Mouse (Mus musculus) gastrocnemius, postnatal 36 days (tissue): ENCODE data around the gene Ninj2. TPM values are rescaled to one million over a fixed set of nuclear protein-coding genes. Genes with fewer than 3 reads are reported as not detected.

Experiments used
- DNase-seq, 2 experiments: peaks; one replicate each; pipeline ENCODE4 v3.0.0; 2022
- intact Hi-C: fragments of 180-260 bp; cut with DNase I; formaldehyde crosslinking; loops from one replicate; pipeline ENCODE4 v1.15.1; 2025
- total RNA-seq, 2 experiments: library from RNA; stranded (reverse); gene quantifications; 2 replicates each; pipeline ENCODE4 v1.2.3; 2021

Gene Ninj2
- total RNA-seq, 2 experiments from 2014 or later: not detected

DNA sequence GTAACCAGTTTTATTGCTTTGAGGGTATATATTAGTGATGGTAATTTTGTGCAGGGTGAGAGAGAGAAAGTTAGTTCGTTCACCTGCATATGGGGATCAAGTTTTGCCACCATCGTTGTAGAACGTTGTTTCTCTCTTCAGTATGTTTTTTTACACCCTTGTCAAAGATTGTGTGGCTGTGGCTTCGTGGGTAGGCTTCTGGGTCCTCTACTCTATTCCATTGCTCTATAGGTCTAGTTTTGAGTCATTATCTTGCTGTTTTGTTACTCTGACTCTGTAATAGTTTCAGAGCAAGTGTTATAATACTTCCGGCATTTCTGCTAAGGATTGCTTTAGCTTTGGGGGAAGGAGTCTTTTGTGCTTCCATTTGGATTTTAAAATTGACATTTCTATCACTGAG lies 26.7 kb downstream of the Ninj2 start:
- DNase-seq: no peak

DNA sequence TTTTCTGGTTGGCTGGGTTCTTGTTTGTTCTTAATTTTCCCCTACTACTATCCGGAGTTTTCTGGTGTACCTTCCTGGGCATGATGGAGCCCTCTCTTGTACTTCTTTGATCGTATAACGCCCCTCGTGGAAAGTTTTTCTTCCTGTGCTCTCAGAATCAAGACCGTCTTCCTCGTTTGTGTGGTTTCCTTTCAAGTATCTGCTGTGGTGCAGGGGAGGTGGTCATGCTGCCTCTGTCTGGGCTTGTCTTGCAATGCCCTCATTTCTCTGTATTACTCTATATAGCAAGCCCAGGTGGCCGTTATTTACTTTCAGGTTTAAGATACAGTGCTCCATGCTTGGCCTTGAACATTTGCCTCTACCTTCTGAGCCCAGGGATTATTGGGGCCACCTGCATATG lies 31.5 kb downstream of the Ninj2 start:
- no peak for DNase-seq
- intact Hi-C loops: no loop called here

More for the DNA sequence above, 26.7 kb downstream of the Ninj2 start:
- intact Hi-C loops: loop anchor here (5.0 kb wide), 1 partner anchor 57 kb away; no protein-coding TSS in a partner anchor

DNA sequence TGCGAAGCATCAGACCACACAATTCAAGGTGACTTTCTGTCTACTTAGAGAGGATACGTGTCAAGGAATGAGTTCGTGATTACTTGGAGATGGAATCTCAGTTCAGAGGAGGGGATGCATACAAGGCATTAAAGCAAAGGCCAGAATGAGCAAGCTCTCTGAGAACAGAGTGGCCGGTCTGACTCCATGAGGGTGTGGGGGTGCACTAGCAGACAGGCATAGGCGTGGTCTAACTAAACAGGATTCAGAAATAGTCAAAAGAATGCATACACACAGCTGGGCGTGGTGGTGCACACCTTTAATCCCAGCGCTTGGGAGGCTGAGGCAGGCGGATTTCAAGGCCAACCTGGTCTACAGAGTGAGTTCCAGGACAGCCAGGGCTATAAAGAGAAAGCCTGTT lies 33.3 kb downstream of the Ninj2 start:
- no peak for DNase-seq

DNA sequence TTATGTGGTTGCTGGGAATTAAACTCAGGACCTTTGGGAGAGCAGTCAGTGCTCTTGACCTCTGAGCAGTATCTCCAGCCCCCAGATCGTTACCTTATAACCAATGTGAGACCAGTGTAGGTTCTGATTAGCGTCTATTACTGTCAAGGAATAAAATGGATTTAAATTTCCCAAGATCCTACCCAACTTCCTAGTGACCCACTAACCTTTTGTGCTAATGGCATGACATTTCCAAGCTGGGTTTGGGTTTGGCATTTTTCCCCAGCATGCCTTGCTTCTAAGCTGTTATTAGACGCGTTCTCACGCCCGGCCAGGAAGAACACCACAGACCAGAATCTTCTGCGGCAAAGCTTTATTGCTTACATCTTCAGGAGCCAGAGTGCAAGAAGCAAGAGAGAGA lies 34.2 kb downstream of the Ninj2 start:
- DNase-seq: no peak
- intact Hi-C loops: no loop called here

More for the DNA sequence above, 33.3 kb downstream of the Ninj2 start:
- intact Hi-C loops: no loop called here

DNA sequence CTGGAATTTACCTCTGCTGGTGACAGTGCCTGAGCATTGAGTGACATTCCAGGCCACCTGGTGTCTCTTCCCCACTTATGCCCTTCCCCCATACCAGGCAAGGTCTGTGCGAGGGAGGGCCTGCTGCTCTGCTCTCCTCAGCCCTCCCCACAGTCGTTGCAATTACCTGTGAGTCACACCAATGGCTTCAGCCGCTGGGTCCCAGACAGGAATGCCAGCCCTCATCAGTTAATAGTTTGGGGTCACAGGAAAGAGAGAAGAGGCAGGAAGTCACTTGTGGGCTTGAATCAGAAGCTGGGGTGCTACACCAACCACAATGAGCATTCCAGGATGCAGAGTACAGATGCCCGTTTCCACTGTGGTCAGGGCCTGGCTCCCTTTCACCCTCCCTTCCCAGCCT lies 41.6 kb downstream of the Ninj2 start:
- intact Hi-C loops: no loop called here
- DNase-seq: no peak

DNA sequence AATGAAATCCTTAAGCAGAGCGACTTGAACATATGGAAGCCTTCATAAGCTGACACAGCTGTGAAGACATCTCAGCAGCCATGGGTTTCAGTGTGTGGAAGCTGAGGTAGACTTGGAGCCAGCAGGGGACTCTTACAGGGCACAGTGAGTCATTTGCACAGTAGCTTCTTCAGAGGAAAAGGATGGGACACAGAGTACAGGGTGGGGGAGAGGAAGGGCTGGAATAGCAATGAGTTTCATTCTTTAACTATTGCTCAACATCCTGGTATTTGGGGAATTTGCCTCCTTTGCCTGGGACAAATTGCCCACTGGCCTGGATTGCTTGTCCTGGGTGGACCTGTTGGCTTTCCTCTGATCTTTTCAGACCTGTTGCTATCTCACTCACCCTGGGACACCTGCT lies 52.3 kb downstream of the Ninj2 start:
- DNase-seq: peak in 1 of 2 experiments; percentile 33
- intact Hi-C loops: no loop called here

DNA sequence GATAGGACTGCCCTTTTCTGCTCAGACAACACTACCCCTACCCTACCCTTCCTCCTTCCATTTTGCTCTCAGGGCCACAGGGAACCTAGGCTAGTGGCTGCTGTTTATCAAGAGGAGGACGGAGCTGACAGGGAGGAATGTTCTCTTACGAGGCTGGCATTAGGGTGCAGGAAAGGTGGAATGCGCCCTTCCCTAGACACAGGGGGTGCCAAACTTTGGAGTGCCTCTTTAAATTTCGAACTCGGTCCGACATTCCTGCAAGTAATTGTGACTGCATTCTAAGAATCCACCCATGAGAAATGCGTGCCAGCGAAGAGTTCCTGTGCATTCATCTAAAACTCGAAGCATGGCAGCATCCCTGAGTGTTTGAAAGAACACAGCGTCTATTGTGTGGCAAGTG lies 53.5 kb downstream of the Ninj2 start:
- no peak for DNase-seq

DNA sequence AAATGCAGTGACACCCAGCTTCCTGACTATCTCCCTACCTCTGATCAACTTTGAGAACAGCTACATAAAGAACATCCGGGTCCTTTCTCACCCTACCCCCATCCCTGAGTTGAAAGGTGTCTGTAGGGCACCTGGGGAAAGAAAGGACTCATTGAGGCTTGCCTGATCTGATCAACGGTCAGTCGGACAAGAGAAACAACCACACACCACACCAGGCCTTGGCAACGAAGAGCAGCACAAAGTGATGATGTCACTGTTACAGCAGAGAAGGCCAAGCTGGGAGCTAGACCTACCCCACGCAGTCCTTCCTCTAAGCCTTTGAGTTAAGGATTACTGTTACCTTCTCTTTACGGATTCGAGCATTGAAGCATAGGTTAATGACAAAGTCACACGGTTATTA lies 54.3 kb downstream of the Ninj2 start:
- intact Hi-C loops: no loop called here
- DNase-seq: no peak

More for the DNA sequence above, 53.5 kb downstream of the Ninj2 start:
- intact Hi-C loops: no loop called here

DNA sequence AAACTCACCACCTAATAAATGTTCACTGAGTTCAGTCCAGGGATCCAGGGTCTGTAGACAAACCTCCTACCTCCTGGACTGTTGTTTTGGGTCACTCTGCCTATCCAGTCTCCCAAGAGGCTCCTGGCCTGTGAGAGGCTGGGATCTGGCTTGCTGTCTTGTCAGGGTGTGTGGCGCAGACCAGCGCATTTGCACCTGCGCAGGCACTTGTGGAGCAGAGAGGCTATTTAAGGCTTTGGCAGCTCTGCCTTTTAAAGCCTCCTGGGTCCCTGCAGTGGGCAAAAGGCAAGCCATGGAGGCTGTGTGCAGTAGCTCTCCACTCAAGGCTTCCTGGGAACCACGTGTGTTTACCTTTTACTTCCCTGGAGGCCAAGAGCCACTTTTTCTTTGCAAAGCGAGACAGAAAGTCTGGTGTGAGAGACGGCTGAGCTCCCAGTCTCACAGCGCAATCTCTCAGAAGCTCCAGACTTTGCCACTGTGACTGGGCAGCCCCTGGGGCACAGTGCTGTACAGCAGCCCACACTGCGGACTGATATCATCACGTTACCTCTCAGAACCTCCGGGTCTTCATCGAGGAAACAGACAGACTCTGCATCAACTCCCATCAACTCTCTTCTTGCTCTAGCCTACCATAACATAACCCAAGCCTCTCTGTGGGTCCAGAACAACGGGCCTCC lies 55.7 kb downstream of the Ninj2 start:
- DNase-seq: no peak
- intact Hi-C loops: no loop called here

DNA sequence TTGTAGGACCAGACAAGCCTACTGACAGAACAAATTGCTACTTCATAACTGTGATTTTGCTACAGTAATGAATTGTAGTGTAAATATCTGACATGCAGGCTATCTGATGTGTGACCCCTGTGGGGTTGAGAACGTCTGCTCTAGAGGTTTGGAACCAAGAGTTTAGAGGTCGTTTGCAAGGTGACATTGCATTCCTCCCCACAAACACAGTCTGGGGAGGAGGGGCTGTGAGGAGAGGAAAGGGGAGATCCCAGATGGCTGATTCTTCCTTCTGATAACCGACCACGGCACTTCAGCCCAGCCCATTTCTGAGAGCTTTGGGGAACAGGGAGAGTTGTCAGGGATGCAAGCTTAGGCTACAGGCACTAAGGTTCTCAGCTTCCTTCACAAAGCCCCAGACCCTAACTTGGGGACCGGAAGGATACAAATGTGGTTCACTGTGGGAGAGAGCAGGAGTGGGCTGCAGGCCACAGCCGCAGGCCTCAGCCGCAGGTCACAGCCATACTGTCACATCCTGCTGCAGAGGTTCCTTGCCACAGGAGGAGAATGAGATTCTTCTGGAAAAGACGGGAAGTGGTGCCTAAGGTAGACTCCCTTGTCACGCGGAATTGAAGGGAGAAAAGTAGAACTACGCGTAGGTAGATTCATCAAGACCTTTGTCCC lies 56.4 kb downstream of the Ninj2 start:
- no peak for DNase-seq
- intact Hi-C loops: no loop called here

DNA sequence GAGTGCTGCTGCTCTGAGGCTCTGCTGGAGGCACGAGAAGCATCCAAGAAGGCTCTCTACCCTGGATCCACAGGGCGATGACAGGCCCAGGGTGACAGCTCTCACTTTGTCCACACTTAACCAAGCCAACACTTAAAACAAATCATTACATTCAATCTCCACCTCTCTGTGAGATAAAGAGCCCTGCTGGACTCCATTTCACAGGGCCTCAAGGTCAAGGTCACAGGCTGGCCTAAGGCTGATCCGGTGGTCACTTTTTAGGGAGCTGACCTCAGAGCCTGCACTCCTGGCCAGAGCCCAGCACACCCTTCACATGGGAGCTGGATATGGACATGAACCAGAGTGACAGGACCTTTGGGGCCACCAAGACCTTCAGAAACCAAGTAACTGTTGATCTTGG lies 57.1 kb downstream of the Ninj2 start:
- intact Hi-C loops: no loop called here
- no peak for DNase-seq

DNA sequence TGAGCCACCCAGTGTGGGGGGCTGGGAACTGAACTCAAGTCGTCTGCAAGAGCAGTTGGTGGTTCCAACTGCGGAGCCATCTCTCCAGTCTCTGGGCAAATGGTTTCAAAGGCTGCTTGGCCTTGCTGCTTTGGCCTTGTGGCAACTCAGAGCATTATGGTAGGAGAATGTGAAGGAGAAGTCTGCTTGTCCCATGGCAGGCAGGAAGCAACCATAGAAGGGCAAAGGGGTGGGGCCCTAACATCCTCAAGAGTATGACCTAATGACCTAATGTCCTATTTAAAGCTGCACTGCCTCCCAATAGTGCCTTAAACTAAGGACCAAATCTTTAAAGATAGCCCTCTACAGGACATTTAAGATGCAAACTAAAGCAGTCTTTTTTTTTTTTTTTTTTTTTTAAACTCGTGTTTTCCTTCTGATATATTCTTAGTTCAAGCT lies 58.5 kb downstream of the Ninj2 start:
- DNase-seq: no peak
- intact Hi-C loops: no loop called here

DNA sequence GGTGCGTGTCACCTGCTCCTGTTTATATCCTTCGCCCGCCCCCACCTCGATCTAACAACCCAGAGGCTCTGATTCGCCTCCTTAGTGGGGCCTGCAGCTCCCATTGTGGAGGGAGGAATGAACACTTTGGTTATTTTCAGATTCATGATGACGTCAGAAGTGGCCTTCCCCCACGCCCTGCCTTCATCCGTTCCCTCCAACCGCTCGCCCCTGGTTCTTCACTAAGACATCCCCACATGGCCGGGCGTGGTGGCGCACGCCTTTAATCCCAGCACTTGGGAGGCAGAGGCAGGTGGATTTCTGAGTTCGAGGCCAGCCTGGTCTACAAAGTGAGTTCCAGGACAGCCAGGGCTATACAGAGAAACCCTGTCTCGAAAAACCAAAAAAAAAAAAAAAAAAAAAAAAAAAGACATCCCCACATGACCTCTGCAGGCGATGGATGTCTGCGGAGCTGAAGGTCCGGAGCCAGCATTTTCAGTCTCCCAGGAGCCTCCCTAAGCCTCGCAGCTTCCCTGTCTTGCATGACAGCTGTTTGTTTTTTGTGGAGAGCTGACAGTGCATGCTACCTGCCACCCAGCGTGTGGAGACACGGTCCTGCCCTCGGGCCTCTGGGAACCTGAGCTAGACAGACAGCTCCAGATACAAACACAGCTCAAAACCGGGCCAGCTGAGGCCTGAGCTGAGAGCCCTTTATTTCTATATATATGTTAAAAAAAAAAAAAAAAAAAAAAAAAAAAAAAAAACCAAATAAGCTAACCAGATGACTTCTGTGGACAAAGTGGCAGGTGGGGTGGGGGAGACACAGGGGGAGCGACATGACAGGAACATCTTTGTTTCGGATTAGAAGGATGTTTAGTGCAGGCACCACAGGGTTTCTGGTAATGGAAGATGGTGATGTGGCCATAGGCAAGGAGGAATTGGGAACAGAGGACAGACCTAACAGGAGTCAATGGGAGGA lies 59.9 kb downstream of the Ninj2 start:
- intact Hi-C loops: no loop called here
- no peak for DNase-seq

DNA sequence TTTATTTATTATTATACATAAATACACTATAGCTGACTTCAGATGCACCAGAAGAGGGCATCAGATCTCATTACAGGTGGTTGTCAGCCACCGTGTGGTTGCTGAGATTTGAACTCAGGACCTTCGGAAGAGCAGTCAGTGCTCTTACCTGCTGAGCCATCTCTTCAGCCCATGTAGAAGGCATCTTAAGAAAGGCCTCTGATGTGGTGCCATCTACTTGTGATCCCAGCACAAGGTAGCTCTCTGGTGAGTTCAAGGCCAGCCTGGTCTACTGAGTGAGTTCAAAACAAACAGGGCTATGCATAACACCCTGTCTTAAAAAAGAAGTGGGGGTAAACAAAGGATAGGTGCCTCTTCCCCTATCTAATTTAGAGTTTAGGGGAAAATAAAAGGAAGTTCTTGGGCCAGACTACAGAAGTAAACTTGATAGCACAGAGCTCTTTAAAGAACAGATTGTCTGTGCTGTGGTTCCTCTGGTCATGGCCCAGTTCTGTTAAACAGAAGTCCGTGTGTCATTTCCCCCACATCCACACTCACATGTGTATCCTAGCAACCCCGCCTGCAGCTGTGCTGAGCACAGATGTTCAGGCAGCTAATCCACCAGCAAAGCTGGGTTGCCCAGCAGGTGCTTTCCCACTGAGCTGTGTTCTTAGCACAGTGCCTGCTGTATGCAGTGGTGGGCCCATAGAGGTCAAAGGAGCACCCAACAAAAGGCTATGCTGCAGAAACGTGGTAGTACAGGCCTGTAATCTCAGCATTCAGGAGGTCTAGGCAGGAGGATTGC lies 61.6 kb downstream of the Ninj2 start:
- no peak for DNase-seq
- intact Hi-C loops: no loop called here

DNA sequence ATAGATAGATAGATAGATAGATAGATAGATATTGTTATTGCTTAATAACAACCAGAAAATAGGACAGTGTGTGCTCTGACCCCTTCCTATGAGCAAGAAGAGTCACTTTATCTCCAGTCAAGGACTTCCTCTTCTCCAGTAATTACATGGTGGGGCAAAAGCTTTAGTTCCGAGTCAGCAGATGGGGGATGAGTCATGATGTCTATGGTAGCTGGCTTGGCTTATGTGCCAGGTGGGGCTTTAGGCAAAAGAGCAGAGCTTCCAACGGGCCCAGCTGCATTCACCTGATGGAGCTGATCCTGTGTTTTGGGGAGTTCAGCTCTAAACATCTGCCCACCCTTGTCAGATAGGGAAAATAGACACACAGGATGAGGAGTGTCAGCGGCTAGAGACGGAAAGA lies 62.4 kb downstream of the Ninj2 start:
- intact Hi-C loops: no loop called here
- DNase-seq: no peak

DNA sequence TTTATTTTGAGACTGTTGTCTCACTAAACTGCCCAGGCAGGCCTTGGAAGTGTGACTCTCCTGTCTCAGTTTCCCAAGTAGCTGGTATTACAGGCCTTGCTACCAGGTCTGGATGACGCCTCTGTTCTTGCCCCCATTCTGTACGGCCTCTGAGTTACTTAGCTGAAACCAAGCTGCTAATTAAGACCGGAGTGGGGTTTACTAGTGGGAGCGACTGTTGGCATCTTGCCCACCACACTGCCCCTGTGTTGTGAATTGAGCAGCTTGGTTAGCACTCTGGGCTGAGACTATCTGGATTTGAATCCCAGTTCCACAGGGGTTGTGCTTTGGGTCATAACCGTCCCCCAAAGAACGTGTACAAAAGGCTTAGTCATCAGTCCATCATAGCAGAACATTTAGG lies 64.3 kb downstream of the Ninj2 start:
- intact Hi-C loops: no loop called here
- DNase-seq: no peak

DNA sequence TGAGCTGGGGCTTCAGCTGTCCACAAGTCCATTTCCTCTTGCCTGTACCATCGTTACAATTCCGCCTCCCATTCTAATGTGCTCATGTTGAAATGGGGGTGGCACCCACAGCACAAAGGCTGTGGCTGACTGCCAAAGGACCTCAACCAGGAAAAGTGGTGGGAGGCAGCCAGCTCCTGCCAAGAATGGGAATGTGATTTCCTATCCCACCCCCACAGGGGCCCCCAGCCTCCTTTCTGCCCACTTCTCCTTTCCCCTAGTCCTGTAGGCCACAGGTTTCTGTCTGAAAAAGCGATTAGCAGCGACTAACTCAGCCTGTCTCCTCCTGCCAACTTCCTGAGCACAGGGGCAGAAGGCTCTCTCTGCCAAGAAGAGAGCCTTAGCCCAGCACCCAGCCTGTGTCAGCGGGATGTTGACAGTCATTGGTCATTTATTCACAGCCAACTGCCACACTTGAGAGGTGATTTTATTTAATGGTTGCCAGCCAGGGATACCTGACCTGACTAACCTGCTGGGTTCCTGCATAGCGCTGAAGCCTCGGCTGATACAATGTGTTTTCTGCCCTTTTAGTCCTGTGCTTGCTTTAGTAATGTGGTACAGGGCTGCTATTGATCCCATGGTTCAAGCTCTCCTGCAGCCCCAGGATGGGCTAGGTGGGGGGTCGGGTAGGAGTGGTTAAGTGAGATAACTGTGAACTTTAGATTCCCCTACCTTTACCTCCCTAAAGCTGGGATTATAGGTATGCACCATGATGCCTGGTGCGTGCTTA lies 66.2 kb downstream of the Ninj2 start:
- intact Hi-C loops: no loop called here
- no peak for DNase-seq

DNA sequence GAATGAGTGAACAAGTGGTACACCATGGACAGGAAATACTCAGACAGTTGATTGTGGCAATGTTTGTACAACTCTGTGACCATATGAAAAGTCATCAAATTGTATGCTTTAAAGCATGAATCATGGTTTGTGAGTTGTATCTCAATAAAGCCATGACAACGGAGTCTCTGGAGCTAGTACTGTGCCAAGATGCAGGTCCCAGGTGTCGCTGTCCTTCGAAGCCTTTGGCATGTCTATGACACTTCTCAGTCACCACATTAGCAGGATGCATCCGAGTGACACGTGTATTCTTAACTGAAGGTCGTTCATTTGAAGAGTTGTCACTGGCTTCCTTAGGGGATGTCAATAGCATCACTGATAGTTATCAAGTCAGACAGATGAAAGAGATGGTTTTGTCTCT lies 69.8 kb downstream of the Ninj2 start:
- intact Hi-C loops: no loop called here
- no peak for DNase-seq

DNA sequence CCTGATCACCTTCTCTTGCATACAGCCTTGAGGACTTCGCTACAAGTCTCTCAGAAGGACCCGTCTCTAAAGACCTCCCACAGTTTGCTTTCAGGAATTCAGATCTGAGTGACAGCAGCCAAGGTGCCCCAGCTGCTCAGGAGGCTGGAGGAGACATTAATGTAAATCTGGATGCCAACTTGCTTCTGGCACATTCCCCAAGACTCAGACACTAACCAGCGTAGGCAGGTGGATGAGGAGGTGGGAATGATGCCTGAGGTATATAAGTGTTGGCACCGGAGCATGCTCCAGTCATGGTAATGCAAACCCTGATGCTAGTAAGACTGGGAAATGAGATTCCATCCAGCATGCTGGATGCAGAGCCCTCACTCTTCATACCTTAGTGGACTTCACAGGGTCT lies 71.6 kb downstream of the Ninj2 start:
- no peak for DNase-seq

DNA sequence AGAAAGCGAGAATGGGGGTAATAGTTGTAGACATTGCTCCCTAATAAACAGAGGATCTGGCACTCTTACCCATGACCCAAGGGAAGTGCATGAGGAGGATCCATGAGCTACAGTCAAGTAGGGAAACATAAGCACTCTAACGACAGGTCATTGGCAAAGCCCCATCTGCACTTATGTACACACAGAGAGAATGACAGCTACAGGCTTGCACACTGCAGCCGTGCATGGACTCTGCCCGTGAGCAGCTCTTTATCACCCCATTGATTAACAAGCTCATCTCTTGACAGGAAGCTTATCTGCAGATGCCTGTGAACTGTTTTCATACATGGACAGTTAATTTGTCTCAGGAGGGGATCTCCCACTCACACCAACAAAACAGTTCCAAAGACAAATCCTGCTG lies 74.4 kb downstream of the Ninj2 start:
- intact Hi-C loops: no loop called here
- no peak for DNase-seq

More for the DNA sequence above, 71.6 kb downstream of the Ninj2 start:
- intact Hi-C loops: no loop called here
